Mouse (Mus musculus) thymus, postnatal 36 days (tissue): ENCODE data around the gene Rgr.

Source experiments
- DNase-seq, 2 experiments: peaks; one replicate each; pipeline ENCODE4 v3.0.0; 2022; ENCODE audit warnings: mixed read lengths in 2 of 2

The Rgr gene

GRCm38 (mm10) chr14:36989784-36990183, 59.0 kb downstream of the Rgr start:
- DNase-seq = no peak

GRCm38 (mm10) chr14:36985693-36986092, 63.1 kb downstream of the Rgr start:
- no peak for DNase-seq
